Mouse (Mus musculus) ES-Bruce4 (cell line): Measurements from ENCODE around the gene Olfr1288. TPM values are rescaled to one million over a fixed set of nuclear protein-coding genes. Genes with fewer than 3 reads are reported as not detected.

ENCODE experiments used
- H3K27ac ChIP-seq: 2 replicates; pipeline ENCODE4 v1.5.1; 2012; ENCODE audit warnings: low read length, inconsistent platforms; ENCODE audit not compliant: insufficient read depth
- H3K27me3 ChIP-seq: 2 replicates; pipeline ENCODE4 v1.6.1; 2012; ENCODE audit warnings: mild to moderate bottlenecking, low read length, inconsistent platforms; ENCODE audit not compliant: control insufficient read depth, poor library complexity, insufficient read depth, severe bottlenecking
- H3K36me3 ChIP-seq: 2 replicates; pipeline ENCODE4 v1.6.1; 2012; ENCODE audit warnings: inconsistent platforms, mild to moderate bottlenecking, low read length, moderate library complexity; ENCODE audit not compliant: control insufficient read depth, poor library complexity, insufficient read depth, severe bottlenecking
- H3K4me1 ChIP-seq: one replicate; pipeline ENCODE4 v1.8.1; 2011; ENCODE audit warnings: low read length; ENCODE audit not compliant: control insufficient read depth, insufficient read depth
- H3K4me3 ChIP-seq: 2 replicates; pipeline ENCODE4 v1.5.1; 2011; ENCODE audit warnings: low read depth, mild to moderate bottlenecking, low read length
- H3K9ac ChIP-seq: 2 replicates; pipeline ENCODE4 v1.6.1; 2012; ENCODE audit warnings: low read depth, mild to moderate bottlenecking, inconsistent platforms; ENCODE audit not compliant: poor library complexity, severe bottlenecking
- H3K9me3 ChIP-seq: replicated peaks from 2 replicates; pipeline ENCODE4 v1.6.1; 2012; ENCODE audit warnings: mild to moderate bottlenecking, low read length, inconsistent platforms; ENCODE audit not compliant: control insufficient read depth, poor library complexity, insufficient read depth, severe bottlenecking
- CTCF ChIP-seq: IDR thresholded peaks from one replicate; pipeline ENCODE4 v1.8.1; 2011; ENCODE audit warnings: low read depth, low read length
- EP300 ChIP-seq: IDR thresholded peaks from 2 replicates; pipeline ENCODE4 v1.6.1; 2011; ENCODE audit warnings: low read depth, low read length; ENCODE audit not compliant: insufficient read depth
- POLR2A ChIP-seq: IDR thresholded peaks from one replicate; pipeline ENCODE4 v1.8.1; 2011; ENCODE audit warnings: low read length; ENCODE audit not compliant: insufficient read depth
- polyA plus RNA-seq: library from polyadenylated mRNA; stranded (reverse); fragments of >200 nt; gene quantifications from 2 replicates; pipeline ENCODE4 v1.2.4, GENCODE M21; 2011; ENCODE audit warnings: low read depth; ENCODE audit not compliant: missing spikeins, insufficient read depth, insufficient read length

Olfr1288 gene
- not detected in 2 replicates for polyA plus RNA-seq

DNA sequence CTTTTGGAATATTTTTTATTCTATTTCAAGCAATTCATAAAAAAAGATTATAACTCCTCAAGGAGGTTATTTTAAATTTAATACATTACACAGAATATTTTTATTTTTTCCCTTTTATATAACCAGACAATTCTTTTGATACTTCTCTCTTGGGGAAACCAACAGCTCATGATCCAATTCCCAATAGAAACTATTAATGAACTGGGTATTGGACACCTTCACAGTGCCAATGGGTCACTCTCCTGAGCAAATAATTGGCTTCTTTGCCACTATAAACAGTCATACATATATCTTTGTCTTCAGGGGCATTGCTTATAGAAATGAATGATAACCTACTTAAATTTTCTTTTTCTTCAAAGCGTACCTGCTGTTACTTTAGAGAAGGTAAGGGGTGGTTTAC is at the start of gene Olfr1288:
Gene Olfr1288 (plus strand): TSS at position 301 of the 400 bp plus-strand sequence.
- H3K9me3 ChIP-seq: no peaks in the 10 kb centered on the region
- H3K27ac ChIP-seq: no peak within 1 kb of the TSS

GRCm38 (mm10) chr2:111448842-111449241 is 25.1 kb upstream of the Olfr1288 start, which contains the start of gene Olfr1287:
Gene Olfr1287, plus strand, starts transcription at chr2:111449142.
- H3K36me3 ChIP-seq: no peaks in the 10 kb centered on the region
- TF ChIP-seq CTCF: no peak

More for the DNA sequence above, at the start of gene Olfr1288:
- no peaks in the 10 kb centered on the region for H3K4me1 ChIP-seq
- no peak within 1 kb of the TSS for H3K4me3 ChIP-seq
- H3K36me3 ChIP-seq: no peaks in the 10 kb centered on the region
- no peak within 1 kb of the TSS for H3K9ac ChIP-seq
- H3K27me3 ChIP-seq: no peaks in the 10 kb centered on the region
- TF ChIP-seq POLR2A: no peak

GRCm38 (mm10) chr2:111480519-111480918 is 6.6 kb downstream of the Olfr1288 start, which contains the start of gene Olfr1289:
Gene Olfr1289, plus strand, starts transcription at chr2:111480819.
- Histone ChIP-seq H3K9ac (no peak within 1 kb of the TSS), H3K36me3 (no peaks in the 10 kb centered on the region), H3K27ac (no peak within 1 kb of the TSS), H3K4me1 (no peaks in the 10 kb centered on the region), H3K4me3 (no peak within 1 kb of the TSS), H3K27me3 (no peaks in the 10 kb centered on the region), H3K9me3 (no peaks in the 10 kb centered on the region)
- TF ChIP-seq CTCF: no peak
- TF ChIP-seq EP300: no peak
- TF ChIP-seq POLR2A: no peak

More at GRCm38 (mm10) chr2:111448842-111449241, 25.1 kb upstream of the Olfr1288 start, which contains the start of gene Olfr1287:
- no peaks in the 10 kb centered on the region for H3K9me3 ChIP-seq
- H3K4me3 ChIP-seq: no peak within 1 kb of the TSS
- H3K27ac ChIP-seq: no peak within 1 kb of the TSS
- no peaks in the 10 kb centered on the region for H3K27me3 ChIP-seq
- no peak within 1 kb of the TSS for H3K9ac ChIP-seq
- no peaks in the 10 kb centered on the region for H3K4me1 ChIP-seq

- Histone ChIP-seq H3K4me3 (no peak within 1 kb of the TSS), H3K27me3 (no peaks in the 10 kb centered on the region), H3K27ac (no peak within 1 kb of the TSS), H3K9me3 (no peaks in the 10 kb centered on the region), H3K9ac (no peak within 1 kb of the TSS), H3K4me1 (no peaks in the 10 kb centered on the region), H3K36me3 (no peaks in the 10 kb centered on the region)
- TF ChIP-seq EP300 (no peak), CTCF (no peak), POLR2A (no peak)
Observed at GRCm38 (mm10) chr2:111493729-111494128, 19.8 kb downstream of the Olfr1288 start, which contains the start of gene Olfr1290. Gene Olfr1290, minus strand, starts transcription at chr2:111493829.

DNA sequence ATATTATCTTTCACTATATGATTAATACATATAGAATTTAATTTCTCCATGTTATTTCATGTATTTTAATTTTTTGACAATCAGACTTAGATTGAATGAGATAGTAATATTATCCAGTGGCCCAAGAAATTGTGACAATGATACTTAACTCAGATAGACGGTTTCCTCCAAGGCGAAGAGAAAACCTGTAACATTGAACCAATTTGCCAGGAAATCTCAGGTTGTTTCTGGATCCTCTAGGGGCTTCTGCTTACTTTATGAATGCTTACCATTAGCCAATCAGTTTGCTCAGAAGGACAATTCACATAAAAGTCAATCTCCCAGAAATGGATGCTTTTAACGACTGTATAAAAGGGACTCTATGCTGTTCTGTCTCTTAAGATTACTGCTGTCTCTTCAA is 23.0 kb downstream of the Olfr1288 start, which contains the start of gene Olfr1291-ps1:
Gene Olfr1291-ps1 (plus strand): TSS at position 301 of the 400 bp plus-strand sequence.
- no peaks in the 10 kb centered on the region for H3K4me1 ChIP-seq
- TF ChIP-seq EP300 (no peak), POLR2A (no peak), CTCF (no peak)
- H3K9me3 ChIP-seq: no peaks in the 10 kb centered on the region
- no peak within 1 kb of the TSS for H3K4me3 ChIP-seq
- H3K27me3 ChIP-seq: no peaks in the 10 kb centered on the region
- no peaks in the 10 kb centered on the region for H3K36me3 ChIP-seq
- H3K9ac ChIP-seq: no peak within 1 kb of the TSS
- H3K27ac ChIP-seq: no peak within 1 kb of the TSS

GRCm38 (mm10) chr2:111517451-111517850 is 43.5 kb downstream of the Olfr1288 start:
- Histone ChIP-seq H3K27me3 (no peaks in the 10 kb centered on the region), H3K9ac (no peak overlapping the region), H3K4me1 (no peaks in the 10 kb centered on the region), H3K4me3 (no peak overlapping the region), H3K27ac (no peak overlapping the region), H3K9me3 (peaks cover 7% of the 10 kb centered on the region), H3K36me3 (no peaks in the 10 kb centered on the region)
- TF ChIP-seq CTCF (no peak), POLR2A (no peak), EP300 (no peak)
